Mouse (Mus musculus) brown adipose tissue, adult 24 weeks (tissue): ENCODE data around the gene Tbc1d10a. TPM values are rescaled to one million over a fixed set of nuclear protein-coding genes. Genes with fewer than 3 reads are reported as not detected.

Source experiments
- H3K27ac ChIP-seq: fragments of 200-500 bp; replicated peaks from 2 replicates; pipeline ENCODE4 v1.5.1; 2012; ENCODE audit warnings: low read depth, mild to moderate bottlenecking, low read length
- H3K4me1 ChIP-seq: fragments of 200-500 bp; 2 replicates; pipeline ENCODE4 v1.6.1; 2012; ENCODE audit warnings: low read length, mixed read lengths; ENCODE audit not compliant: control insufficient read depth, insufficient read depth, insufficient read length
- H3K4me3 ChIP-seq: fragments of 200-500 bp; 2 replicates; pipeline ENCODE4 v1.5.1; 2012; ENCODE audit warnings: low read depth, mild to moderate bottlenecking, low read length, moderate library complexity; ENCODE audit not compliant: insufficient read depth
- polyA plus RNA-seq: library from polyadenylated mRNA; stranded (reverse); fragments of >200 nt; gene quantifications from 2 replicates; pipeline ENCODE4 v1.2.4, GENCODE M21; 2012; ENCODE audit not compliant: missing spikeins, insufficient read depth, insufficient read length

Gene Tbc1d10a
- polyA plus RNA-seq, 1 experiment: 2.4 TPM

- no peak overlapping the region for H3K27ac ChIP-seq
- H3K4me1 ChIP-seq: peaks cover 17% of the 10 kb centered on the region
Observed at GRCm38 (mm10) chr11:4196636-4197035, 10.0 kb downstream of the Tbc1d10a start.

GRCm38 (mm10) chr11:4197691-4198090 lies 11.1 kb downstream of the Tbc1d10a start:
- H3K27ac ChIP-seq: peak overlapping the region; percentile 17; the same call in 1 of the 2 replicates
- peaks cover 19% of the 10 kb centered on the region for H3K4me1 ChIP-seq
- no peak overlapping the region for H3K4me3 ChIP-seq

More at GRCm38 (mm10) chr11:4196636-4197035, 10.0 kb downstream of the Tbc1d10a start:
- no peak overlapping the region for H3K4me3 ChIP-seq

- Histone ChIP-seq H3K27ac (no peak overlapping the region), H3K4me3 (no peak overlapping the region), H3K4me1 (peaks cover 28% of the 10 kb centered on the region)
Observed at GRCm38 (mm10) chr11:4201981-4202700, 15.6 kb downstream of the Tbc1d10a start.

GRCm38 (mm10) chr11:4202995-4203704 lies 16.6 kb downstream of the Tbc1d10a start:
- Histone ChIP-seq H3K4me1 (peaks cover 32% of the 10 kb centered on the region), H3K27ac (peak overlapping the region; percentile 86), H3K4me3 (no peak overlapping the region)

- H3K4me3 ChIP-seq: no peak overlapping the region
- peaks cover 35% of the 10 kb centered on the region for H3K4me1 ChIP-seq
- H3K27ac ChIP-seq: peak overlapping the region; percentile 86
Observed at GRCm38 (mm10) chr11:4203705-4204074, 17.1 kb downstream of the Tbc1d10a start.

- Histone ChIP-seq H3K4me1 (peaks cover 35% of the 10 kb centered on the region), H3K4me3 (no peak overlapping the region), H3K27ac (no peak overlapping the region)
Observed at GRCm38 (mm10) chr11:4205097-4205655, 18.6 kb downstream of the Tbc1d10a start.

GRCm38 (mm10) chr11:4205951-4206350 lies 19.4 kb downstream of the Tbc1d10a start:
- Histone ChIP-seq H3K4me1 (peaks cover 35% of the 10 kb centered on the region), H3K27ac (peak overlapping the region; percentile 12; the same call in 1 of the 2 replicates), H3K4me3 (no peak overlapping the region)

- Histone ChIP-seq H3K27ac (no peak overlapping the region; the same call in 1 of the 2 replicates), H3K4me3 (no peak overlapping the region), H3K4me1 (peaks cover 35% of the 10 kb centered on the region)
Observed at GRCm38 (mm10) chr11:4206563-4206962, 20.0 kb downstream of the Tbc1d10a start.

DNA sequence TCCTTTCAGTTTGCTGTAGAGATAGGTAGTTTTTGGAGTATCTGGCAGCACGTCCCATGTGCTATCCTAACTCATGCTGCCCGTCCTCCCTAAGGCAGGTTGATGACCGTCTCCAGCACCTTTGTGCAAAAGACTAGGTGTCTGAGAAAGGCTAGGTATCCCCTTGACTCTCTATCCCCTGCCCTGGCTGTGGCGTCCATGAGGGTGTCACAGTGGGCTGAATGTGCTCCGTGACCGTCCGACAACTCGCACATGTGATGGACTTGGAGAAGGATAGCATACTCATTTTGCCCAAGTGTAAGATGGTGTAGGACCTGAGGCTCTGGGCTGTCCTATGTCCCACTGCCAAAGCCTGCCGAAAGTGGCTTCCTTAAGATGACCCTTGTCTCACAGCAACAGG lies 21.1 kb downstream of the Tbc1d10a start:
- H3K4me3 ChIP-seq: no peak overlapping the region
- H3K4me1 ChIP-seq: peaks cover 33% of the 10 kb centered on the region
- H3K27ac ChIP-seq: peak overlapping the region; percentile 67

- Histone ChIP-seq H3K4me3 (no peak overlapping the region), H3K4me1 (peaks cover 21% of the 10 kb centered on the region), H3K27ac (no peak overlapping the region)
Observed at GRCm38 (mm10) chr11:4209556-4209955, 23.0 kb downstream of the Tbc1d10a start.

- Histone ChIP-seq H3K4me3 (no peak overlapping the region), H3K27ac (no peak overlapping the region), H3K4me1 (peaks cover 25% of the 10 kb centered on the region)
Observed at GRCm38 (mm10) chr11:4210786-4211185, 24.2 kb downstream of the Tbc1d10a start.

DNA sequence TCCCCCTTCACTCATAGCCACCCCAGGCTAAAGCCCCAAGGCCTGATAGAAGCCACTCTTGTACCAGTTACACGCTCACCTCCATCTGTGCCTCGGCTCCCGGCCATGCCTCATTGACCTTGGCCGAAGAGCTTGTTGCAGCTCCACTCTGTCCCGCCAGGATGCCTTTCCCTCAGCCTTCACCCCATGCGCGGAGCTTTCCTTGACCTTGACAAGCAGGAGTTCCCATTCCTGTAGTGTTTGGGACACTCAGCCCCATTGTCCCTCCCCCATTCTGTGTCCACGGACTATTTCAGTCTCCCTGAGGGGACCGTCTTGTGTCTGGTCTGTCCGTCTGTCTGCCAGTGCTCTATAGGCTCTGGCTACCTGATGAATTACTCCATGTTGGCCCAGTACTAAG lies 26.5 kb downstream of the Tbc1d10a start:
- no peak overlapping the region for H3K4me3 ChIP-seq
- H3K4me1 ChIP-seq: peaks cover 13% of the 10 kb centered on the region
- no peak overlapping the region for H3K27ac ChIP-seq

DNA sequence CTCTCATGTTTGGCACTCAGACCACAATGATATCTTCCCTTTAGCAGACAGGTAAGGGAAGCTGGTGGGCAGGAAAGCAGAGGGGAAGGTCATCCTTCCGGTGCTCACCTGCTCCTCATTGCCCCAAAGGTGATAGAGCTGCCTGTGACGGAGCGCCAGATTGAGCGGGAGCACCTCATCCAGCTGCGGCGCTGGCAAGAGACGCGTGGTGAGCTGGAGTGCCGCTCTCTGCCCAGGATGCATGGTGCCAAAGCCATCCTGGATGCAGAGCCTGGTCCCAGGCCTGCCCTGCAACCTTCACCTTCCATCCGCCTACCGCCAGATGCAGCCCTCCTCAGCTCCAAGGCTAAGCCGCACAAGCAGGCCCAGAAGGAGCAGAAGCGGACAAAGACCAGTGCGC lies 28.0 kb downstream of the Tbc1d10a start:
- no peak overlapping the region for H3K4me3 ChIP-seq
- no peak overlapping the region for H3K27ac ChIP-seq
- peaks cover 14% of the 10 kb centered on the region for H3K4me1 ChIP-seq

DNA sequence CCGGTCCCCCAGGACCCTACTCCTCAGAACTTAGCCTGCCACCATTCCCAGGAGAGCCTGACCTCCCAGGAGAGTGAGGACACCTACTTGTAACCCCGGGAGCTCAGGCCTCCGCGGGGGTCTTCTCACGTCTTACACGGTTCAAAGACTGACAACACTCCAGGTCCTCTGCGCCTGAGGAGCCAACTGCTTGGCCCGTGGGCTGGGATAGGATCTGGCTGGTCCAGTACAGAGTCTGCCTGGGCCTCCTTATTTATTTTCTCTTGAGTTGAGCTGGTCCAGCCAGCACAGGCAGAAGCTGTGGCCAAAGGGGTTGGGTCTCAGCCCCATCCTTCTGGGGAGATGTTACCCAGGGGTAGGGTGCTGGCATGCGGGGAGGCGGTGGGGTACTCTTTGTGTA lies 28.5 kb downstream of the Tbc1d10a start:
- Histone ChIP-seq H3K4me3 (no peak overlapping the region), H3K27ac (0 out of 2 replicates have a peak overlapping the region, but pooled peaks have one; percentile 2), H3K4me1 (peaks cover 14% of the 10 kb centered on the region)

GRCm38 (mm10) chr11:4216248-4217000 lies 29.8 kb downstream of the Tbc1d10a start:
- H3K4me1 ChIP-seq: peaks cover 14% of the 10 kb centered on the region
- H3K27ac ChIP-seq: peak overlapping the region; percentile 99
- H3K4me3 ChIP-seq: no peak overlapping the region
